Mouse (Mus musculus): ENCODE measurements at regions not wholly inside any gene's neighbourhood (a gene's known extent, or its start where the extent isn't known, plus 50 kb on each side); places are given as distances from the start of the nearest gene placed in this dataset.

GRCm38 (mm10) chr6:18688652-18689348 lies 159.6 kb upstream of the Lsm8 start:
- Histone ChIP-seq H3K9me3 (no peaks in the 10 kb centered on the region), H3K36me3 (no peaks in the 10 kb centered on the region), H3K4me3 (no peak overlapping the region), H3K27me3 (no peaks in the 10 kb centered on the region), H3K9ac (no peak overlapping the region), H3K4me2 (replicated peaks) (no peak overlapping the region), H3K4me1 (no peaks in the 10 kb centered on the region), H3K27ac (no peak overlapping the region)
- 45% methylated on average over 11 of the region's 11 CpGs for WGBS
- no peak for ATAC-seq (ENCODE audit: low FRiP score, low read depth)

- H3K27ac ChIP-seq: no peak overlapping the region
- no peak overlapping the region for H3K4me3 ChIP-seq
- H3K9me3 ChIP-seq: no peaks in the 10 kb centered on the region
- no peak for ATAC-seq (ENCODE audit: low FRiP score, low read depth)
- no peak overlapping the region for H3K4me2 ChIP-seq (replicated peaks)
- H3K27me3 ChIP-seq: no peaks in the 10 kb centered on the region
- H3K4me1 ChIP-seq: peaks cover 15% of the 10 kb centered on the region
- H3K9ac ChIP-seq: no peak overlapping the region
- H3K36me3 ChIP-seq: no peaks in the 10 kb centered on the region
- WGBS: 69% methylated on average over 5 of the region's 5 CpGs
These were observed 150.8 kb upstream of the Lsm8 start for GRCm38 (mm10) chr6:18697536-18697935.

GRCm38 (mm10) chr6:18698989-18699728 lies 149.2 kb upstream of the Lsm8 start:
- ATAC-seq (ENCODE audit: low FRiP score, low read depth): peak; percentile 57; the same call in 1 of the 2 replicates
- Histone ChIP-seq H3K27me3 (no peaks in the 10 kb centered on the region), H3K4me2 (replicated peaks) (peak overlapping the region; percentile 44), H3K9me3 (no peaks in the 10 kb centered on the region), H3K4me3 (no peak overlapping the region), H3K36me3 (no peaks in the 10 kb centered on the region), H3K4me1 (peaks cover 15% of the 10 kb centered on the region), H3K27ac (0 out of 2 replicates have a peak overlapping the region, but pooled peaks have one; percentile 22), H3K9ac (no peak overlapping the region)
- 36% methylated on average over 4 of the region's 4 CpGs for WGBS

- 3% methylated on average over 12 of the region's 12 CpGs for WGBS
- Histone ChIP-seq H3K9ac (no peak overlapping the region), H3K36me3 (no peaks in the 10 kb centered on the region), H3K4me1 (peaks cover 15% of the 10 kb centered on the region), H3K27ac (0 out of 2 replicates have a peak overlapping the region, but pooled peaks have one; percentile 22), H3K4me2 (replicated peaks) (peak overlapping the region; percentile 44), H3K4me3 (0 out of 2 replicates have a peak overlapping the region, but pooled peaks have one; percentile 1), H3K27me3 (no peaks in the 10 kb centered on the region), H3K9me3 (no peaks in the 10 kb centered on the region)
- ATAC-seq (ENCODE audit: low FRiP score, low read depth): 0 out of 2 replicates have a peak, but pooled peaks have one; percentile 40
These were observed 148.5 kb upstream of the Lsm8 start for GRCm38 (mm10) chr6:18699729-18700386.

- WGBS: 87% methylated on average over 1 of the region's 1 CpGs
These were observed 137.6 kb upstream of the Lsm8 start for GRCm38 (mm10) chr6:18710763-18711162.

GRCm38 (mm10) chr6:18748859-18749258 lies 99.5 kb upstream of the Lsm8 start:
- Histone ChIP-seq H3K36me3 (no peaks in the 10 kb centered on the region), H3K9ac (no peak overlapping the region), H3K27ac (peak overlapping the region; percentile 44; the same call in 1 of the 2 replicates), H3K27me3 (no peaks in the 10 kb centered on the region), H3K4me2 (replicated peaks) (no peak overlapping the region), H3K4me3 (no peak overlapping the region), H3K9me3 (peaks cover 3% of the 10 kb centered on the region; the same call in 1 of the 2 replicates), H3K4me1 (peaks cover 4% of the 10 kb centered on the region)
- 29% methylated on average over 2 of the region's 2 CpGs for WGBS
- peak; percentile 94 for ATAC-seq (ENCODE audit: low FRiP score, low read depth)

More at GRCm38 (mm10) chr6:18710763-18711162, 137.6 kb upstream of the Lsm8 start:
- Histone ChIP-seq H3K27ac (no peak overlapping the region), H3K9me3 (no peaks in the 10 kb centered on the region), H3K4me2 (replicated peaks) (no peak overlapping the region), H3K4me1 (no peaks in the 10 kb centered on the region), H3K9ac (no peak overlapping the region), H3K36me3 (no peaks in the 10 kb centered on the region), H3K27me3 (no peaks in the 10 kb centered on the region), H3K4me3 (no peak overlapping the region)
- no peak for ATAC-seq (ENCODE audit: low FRiP score, low read depth)

GRCm38 (mm10) chr6:18764536-18764935 lies 83.8 kb upstream of the Lsm8 start:
- 84% methylated on average over 2 of the region's 2 CpGs for whole genome bisulfite sequencing
- H3K9me3 ChIP-seq: no peaks in the 10 kb centered on the region
- H3K27ac ChIP-seq: no peak overlapping the region
- H3K27me3 ChIP-seq: no peaks in the 10 kb centered on the region
- H3K4me1 ChIP-seq: no peaks in the 10 kb centered on the region
- H3K9ac ChIP-seq: no peak overlapping the region
- H3K4me2 ChIP-seq (replicated peaks): no peak overlapping the region
- no peak for ATAC-seq (ENCODE audit: low FRiP score, low read depth)
- no peak overlapping the region for H3K4me3 ChIP-seq
- H3K36me3 ChIP-seq: no peaks in the 10 kb centered on the region

GRCm38 (mm10) chr6:18795390-18795789 lies 53.0 kb upstream of the Lsm8 start:
- H3K27me3 ChIP-seq: no peaks in the 10 kb centered on the region
- WGBS: 74% methylated on average over 4 of the region's 4 CpGs
- H3K9ac ChIP-seq: no peak overlapping the region
- no peak overlapping the region for H3K4me2 ChIP-seq (replicated peaks)
- no peak overlapping the region for H3K4me3 ChIP-seq
- no peaks in the 10 kb centered on the region for H3K9me3 ChIP-seq
- no peak for ATAC-seq (ENCODE audit: low FRiP score, low read depth)
- no peaks in the 10 kb centered on the region for H3K36me3 ChIP-seq
- no peaks in the 10 kb centered on the region for H3K4me1 ChIP-seq
- no peak overlapping the region for H3K27ac ChIP-seq

- Histone ChIP-seq H3K9me3 (no peaks in the 10 kb centered on the region), H3K4me2 (replicated peaks) (no peak overlapping the region), H3K4me1 (no peaks in the 10 kb centered on the region), H3K27me3 (no peaks in the 10 kb centered on the region), H3K9ac (no peak overlapping the region), H3K27ac (no peak overlapping the region), H3K4me3 (no peak overlapping the region), H3K36me3 (no peaks in the 10 kb centered on the region)
- ATAC-seq (ENCODE audit: low FRiP score, low read depth): no peak
- 56% methylated on average over 1 of the region's 1 CpGs for WGBS
These were observed 52.5 kb upstream of the Lsm8 start for GRCm38 (mm10) chr6:18795847-18796246.

- Histone ChIP-seq H3K4me2 (replicated peaks) (no peak overlapping the region), H3K9me3 (no peaks in the 10 kb centered on the region), H3K4me1 (no peaks in the 10 kb centered on the region), H3K27ac (no peak overlapping the region), H3K36me3 (no peaks in the 10 kb centered on the region), H3K9ac (no peak overlapping the region), H3K27me3 (no peaks in the 10 kb centered on the region), H3K4me3 (no peak overlapping the region)
- ATAC-seq (ENCODE audit: low FRiP score, low read depth): no peak
These were observed 51.8 kb upstream of the Lsm8 start for GRCm38 (mm10) chr6:18796540-18796939.
